Mouse (Mus musculus) cerebellum, postnatal 14 days (tissue): ENCODE measurements around the gene Hspb7.

ENCODE experiments used
- DNase-seq, 2 experiments: peaks; one replicate each; pipeline ENCODE4 v3.0.0; 2021; ENCODE audit warnings: mixed read lengths in 2 of 2

The Hspb7 gene

DNA sequence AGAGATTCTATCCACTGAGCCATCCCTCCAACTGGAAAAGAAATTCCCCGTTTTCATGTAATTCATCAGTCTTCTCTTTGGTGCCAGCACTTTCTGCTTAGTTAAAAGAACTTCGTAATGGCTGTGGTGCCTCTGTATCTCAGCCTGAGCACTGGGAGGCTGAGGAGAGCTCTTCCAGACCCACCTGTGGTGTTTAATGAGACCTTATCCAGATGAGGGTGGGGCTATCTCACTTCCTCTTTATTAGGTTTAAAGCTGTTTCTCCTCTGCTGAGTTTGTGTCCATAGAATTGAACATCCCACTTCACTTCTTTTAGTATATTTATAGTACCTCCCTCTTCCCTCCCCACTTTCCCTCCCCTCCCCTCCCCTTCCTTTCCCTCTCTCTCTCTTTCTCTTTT lies 30.7 kb downstream of the Hspb7 start:
- no peak for DNase-seq

GRCm38 (mm10) chr4:141451916-141452450 lies 31.4 kb downstream of the Hspb7 start:
- no peak for DNase-seq

DNA sequence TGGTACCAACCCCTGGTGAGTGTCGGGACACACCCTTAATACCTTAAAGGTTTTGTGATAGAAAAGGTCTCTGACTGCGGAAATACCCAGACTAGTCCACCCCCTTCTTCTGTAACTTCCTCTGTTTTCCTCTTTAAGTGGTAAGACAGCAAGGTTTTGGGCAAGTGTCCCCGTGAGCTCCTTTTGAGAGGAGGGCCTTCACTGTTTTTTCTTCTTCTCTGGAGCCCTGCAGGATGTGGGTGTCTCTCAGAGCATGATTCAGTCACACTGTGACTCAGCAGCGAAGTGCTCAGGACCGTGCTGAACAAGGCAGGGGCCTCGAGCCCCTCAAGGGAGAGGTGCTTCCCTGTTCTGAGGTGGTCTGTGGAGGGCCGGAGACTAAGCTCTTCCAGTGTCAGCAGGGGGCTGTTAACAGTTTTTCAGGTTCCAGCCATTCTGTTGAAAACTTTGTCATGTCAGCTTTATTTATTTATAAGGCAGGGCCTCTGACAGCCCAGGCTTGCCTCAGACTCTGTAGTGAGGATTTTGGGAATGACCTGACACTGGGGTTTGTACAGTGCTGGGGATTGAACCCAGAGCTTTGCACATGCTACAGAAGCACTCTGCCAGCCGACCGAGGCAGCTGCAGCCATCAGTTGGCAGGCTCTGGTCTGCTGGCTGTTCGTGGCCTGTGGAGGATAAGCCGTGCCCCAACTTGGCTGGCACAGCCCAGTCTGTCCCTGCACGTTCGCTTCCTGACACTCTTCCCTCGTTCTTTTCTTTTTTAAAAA lies 34.2 kb downstream of the Hspb7 start:
- DNase-seq, result peak in 1 of 2 experiments; percentile 34

GRCm38 (mm10) chr4:141455526-141455925 lies 34.9 kb downstream of the Hspb7 start:
- DNase-seq, result peak in 1 of 2 experiments; percentile 9

DNA sequence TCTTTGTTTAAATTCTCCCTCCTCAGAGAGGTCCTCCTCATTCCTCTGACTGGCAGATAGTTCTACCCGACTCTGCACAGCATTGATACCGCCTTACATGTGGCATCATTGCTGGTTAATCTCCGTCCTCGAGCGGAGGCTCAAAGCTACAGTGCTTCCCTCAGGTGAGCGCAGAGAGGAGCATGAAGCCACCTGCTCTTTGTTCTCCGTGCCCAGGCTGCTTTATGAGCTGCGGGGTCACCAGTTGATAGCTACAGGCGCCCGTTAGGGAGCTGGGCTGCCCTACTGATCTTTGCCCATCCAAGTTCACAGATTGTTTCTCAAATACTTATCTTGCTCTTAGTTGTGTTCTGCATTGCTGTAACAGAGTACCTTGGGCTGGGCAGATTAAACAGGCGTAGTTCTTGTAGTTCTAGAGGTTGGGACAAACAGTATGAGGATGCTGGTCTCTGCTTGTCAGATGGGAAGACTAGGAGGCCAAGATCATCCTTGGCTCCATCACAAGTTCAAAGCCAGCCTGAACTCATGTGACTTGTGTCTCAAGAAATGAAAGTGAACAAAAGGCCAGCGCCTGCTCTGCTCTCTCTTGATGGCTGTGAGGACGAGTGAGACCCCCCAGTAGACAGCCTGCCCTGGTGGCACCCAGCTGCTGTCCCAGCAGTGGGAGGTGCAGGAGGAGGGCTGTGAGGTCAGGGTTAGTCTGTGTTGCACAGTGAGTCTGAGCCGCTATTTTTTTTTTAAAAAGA lies 35.8 kb downstream of the Hspb7 start:
- no peak for DNase-seq

- DNase-seq, result no peak
These were observed 37.7 kb downstream of the Hspb7 start for GRCm38 (mm10) chr4:141458236-141458635.

DNA sequence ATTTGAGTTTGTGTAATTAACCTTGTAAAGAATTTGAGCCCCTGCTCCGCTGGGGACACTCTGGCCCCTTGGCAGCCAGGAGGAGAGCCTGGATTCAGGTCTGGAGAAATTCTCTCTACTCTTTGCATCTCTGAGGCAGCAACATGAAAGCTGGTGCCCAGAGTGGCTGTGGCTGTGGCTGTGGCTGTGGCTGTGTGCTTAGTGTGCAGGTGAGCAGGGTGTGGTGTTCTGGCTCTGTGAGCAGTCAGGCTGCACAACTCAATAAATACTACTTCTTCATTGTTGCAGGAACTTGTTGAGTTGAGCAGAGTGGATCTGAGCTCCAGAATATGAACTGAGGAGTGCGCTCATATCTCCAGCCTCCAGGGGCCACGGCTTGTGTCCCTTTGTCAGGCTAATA lies 38.3 kb downstream of the Hspb7 start:
- DNase-seq, result no peak

GRCm38 (mm10) chr4:141459766-141460165 lies 39.2 kb downstream of the Hspb7 start:
- DNase-seq, result no peak

GRCm38 (mm10) chr4:141460481-141460880 lies 39.9 kb downstream of the Hspb7 start:
- no peak for DNase-seq

DNA sequence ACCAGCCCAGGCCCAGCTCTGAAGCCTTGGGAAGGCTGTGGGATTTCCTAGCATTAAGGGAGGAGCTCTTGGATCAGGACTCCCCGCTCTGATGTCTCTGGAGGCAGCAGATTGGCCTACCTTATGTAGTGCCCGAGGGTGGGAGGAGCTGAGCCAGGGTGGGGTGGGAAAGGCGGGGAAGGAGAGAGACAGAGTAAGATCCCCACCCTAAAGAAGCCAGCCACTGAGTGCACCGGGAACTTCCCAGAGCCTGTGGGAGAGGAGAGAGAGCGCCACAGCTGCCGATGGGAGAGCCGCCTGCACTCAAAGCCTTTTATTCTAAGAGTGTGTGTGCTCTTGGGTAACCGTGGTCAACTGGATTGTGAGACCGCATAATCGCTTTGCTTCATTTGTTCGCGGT lies 40.5 kb downstream of the Hspb7 start:
- DNase-seq, result peak in 1 of 2 experiments; percentile 10

GRCm38 (mm10) chr4:141461576-141461975 lies 41.0 kb downstream of the Hspb7 start:
- DNase-seq, result peak; percentile 38 to 59

GRCm38 (mm10) chr4:141463472-141463871 lies 42.9 kb downstream of the Hspb7 start:
- peak in 1 of 2 experiments; percentile 7 for DNase-seq

- no peak for DNase-seq
These were observed 44.1 kb downstream of the Hspb7 start for GRCm38 (mm10) chr4:141464722-141465121.

DNA sequence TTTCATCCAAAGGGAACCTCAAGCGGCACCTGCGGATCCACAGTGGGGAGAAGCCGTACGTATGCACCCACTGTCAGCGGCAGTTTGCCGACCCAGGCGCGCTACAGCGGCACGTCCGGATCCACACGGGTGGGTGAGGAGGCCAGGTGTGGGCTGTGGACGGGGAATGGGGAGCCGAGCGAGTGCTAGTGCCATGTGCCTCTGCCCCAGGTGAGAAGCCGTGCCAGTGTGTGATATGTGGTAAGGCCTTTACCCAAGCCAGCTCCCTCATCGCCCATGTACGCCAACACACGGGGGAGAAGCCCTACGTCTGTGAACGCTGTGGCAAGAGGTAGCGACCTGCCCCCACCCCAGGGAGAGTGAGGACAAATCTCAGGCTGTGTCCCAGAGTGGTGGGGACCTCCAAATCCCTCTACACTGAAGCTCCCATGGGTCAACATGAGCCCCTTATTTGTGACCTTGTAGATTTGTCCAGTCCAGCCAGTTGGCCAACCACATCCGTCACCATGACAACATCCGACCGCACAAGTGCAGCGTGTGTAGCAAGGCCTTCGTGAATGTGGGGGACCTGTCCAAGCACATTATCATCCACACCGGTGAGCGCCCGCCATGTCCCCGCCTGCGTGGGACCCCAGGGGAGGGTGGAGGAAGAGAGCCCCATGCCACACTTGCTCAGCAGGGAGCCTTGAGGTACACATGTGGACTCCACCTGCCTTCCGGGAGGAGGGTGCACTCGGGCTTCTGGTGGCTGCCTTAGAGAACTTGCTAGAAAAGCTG lies 45.1 kb downstream of the Hspb7 start:
- DNase-seq, result peak; percentile 26 to 39

- no peak for DNase-seq
These were observed 45.8 kb downstream of the Hspb7 start for GRCm38 (mm10) chr4:141466289-141466795.

DNA sequence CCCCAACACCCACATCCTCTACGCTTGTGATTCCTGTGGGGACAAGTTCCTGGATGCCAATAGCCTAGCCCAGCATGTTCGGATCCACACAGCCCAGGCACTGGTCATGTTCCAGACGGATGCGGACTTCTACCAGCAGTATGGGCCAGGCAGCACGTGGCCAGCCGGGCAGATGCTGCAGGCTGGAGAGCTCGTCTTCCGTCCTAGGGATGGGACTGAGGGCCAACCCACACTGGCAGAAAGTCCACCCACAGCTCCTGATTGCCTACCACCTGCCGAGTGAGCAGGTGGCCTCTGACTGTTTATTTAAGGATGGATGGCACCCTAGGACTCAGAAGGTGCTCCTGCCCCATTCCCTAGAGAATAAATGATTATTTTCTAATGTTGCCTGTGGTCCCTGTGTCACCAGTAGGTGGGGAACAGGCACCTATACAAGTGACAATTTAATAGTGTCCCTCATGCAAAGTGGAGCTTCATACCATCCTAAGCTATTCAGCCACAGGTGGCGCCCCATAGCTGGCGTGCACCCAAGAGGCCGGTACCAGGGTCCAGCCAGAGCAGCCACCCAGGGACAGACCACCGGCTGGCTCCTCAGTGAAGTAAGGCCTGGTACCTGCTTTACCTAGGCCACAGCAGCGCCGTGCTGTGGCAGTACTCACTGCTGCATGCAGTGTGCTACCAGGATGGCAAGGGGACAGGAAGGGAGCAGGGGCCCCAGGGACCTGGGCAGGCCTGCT lies 46.4 kb downstream of the Hspb7 start:
- peak; percentile 46 to 65 for DNase-seq

GRCm38 (mm10) chr4:141467581-141467927 lies 47.0 kb downstream of the Hspb7 start:
- peak in 1 of 2 experiments; percentile 18 for DNase-seq

- DNase-seq, result peak; percentile 80 to 82
These were observed 48.0 kb downstream of the Hspb7 start for GRCm38 (mm10) chr4:141468576-141468975.

- DNase-seq, result no peak
These were observed 48.8 kb downstream of the Hspb7 start for GRCm38 (mm10) chr4:141469343-141469742.

- peak in 1 of 2 experiments; percentile 21 for DNase-seq
These were observed 50.9 kb downstream of the Hspb7 start for GRCm38 (mm10) chr4:141471491-141471890.

DNA sequence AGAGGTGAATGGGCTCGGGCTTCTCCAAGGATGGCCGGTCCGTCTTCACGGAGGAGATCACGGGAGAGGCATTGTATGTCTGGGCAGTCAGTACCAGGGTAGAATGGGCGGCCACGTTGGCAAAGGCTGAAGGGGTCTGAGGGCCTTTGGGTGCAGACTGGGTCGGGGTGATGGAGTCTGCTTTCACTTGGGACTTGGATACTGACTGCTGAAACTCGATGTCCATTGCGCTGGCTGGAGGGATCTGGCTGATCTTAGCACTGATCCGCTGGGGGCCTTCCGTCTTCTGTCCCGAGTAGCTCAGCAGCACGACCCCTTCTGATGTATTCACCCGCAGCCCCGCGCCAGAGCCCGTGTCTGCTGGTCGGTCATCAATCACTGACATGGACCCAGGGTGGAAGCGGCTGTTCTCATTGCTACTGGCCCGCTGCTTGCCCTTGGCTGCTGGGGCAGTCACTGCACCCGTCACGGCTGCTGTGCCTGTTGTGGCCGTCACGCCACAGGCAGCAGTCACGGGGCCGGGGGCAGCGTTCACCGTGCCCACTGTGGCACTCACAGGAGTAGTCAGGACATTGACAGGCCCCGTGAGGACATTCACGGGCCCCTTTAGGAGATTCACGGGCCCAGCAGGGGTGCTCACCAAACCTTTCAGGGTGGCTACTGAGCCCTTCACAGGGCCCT lies 52.2 kb downstream of the Hspb7 start:
- peak in 1 of 2 experiments; percentile 15 for DNase-seq
